Mouse (Mus musculus) c-Kit-positive CD71-positive TER-119-positive erythroid progenitor cells, embryonic 14.5 days (primary cell): ENCODE measurements around the gene 2200002D01Rik.
"Not testable (repeated sequence)": the region's sequence is repeated elsewhere in the genome, so short reads cannot be mapped to it uniquely, and the experiment has no call there.

Experiments
- DNase-seq: peaks from one replicate; pipeline ENCODE4 v3.0.0-alpha.2; 2013; ENCODE audit warnings: low spot score

2200002D01Rik gene

DNA sequence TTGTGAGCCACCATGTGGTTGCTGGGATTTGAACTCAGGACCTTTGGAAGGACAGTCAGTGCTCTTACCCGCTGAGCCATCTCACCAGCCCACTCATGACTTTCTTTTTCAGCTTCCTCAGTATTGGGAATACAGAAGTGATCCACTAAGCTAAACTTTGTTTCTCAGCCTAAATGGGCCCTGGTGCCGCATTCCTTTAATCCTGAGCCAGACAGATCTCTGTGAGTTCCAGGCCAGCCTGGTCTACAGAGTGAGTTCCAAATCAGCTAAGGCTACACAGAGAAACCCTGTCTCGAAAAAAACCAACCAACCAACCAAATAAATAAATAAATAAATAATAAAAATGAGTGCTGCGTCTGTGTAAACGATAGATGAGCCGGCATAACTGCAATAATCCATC, 10.7 kb downstream of the 2200002D01Rik start:
- DNase-seq, result not testable (repeated sequence)

DNA sequence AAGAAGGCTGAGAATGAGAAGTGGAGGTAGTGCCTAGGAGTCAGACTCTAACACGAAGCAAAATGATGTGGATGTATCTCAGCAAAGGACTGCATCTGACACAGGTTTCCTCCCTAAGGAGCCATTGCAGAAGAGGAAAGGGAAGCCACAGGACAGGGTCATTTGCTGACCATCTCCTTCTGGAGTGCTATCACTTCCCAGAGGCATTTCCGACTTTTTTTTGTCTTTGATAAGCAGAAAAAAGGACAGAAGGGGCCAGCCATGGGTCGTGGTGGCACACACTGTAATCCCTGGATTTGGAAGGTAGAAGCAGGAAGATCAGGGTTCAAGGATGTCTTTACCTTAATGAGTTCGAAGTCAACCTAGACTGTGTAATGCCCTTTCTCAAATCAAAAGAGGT, 11.7 kb downstream of the 2200002D01Rik start:
- no peak for DNase-seq

- DNase-seq, result no peak
These were observed 13.6 kb downstream of the 2200002D01Rik start for GRCm38 (mm10) chr7:29234661-29235060.

GRCm38 (mm10) chr7:29233745-29234144, 14.5 kb downstream of the 2200002D01Rik start:
- no peak for DNase-seq

- DNase-seq, result no peak
These were observed 15.8 kb downstream of the 2200002D01Rik start, which contains the start of gene Kcnk6 for GRCm38 (mm10) chr7:29232247-29233013. Gene Kcnk6, minus strand, starts transcription at chr7:29232515.

DNA sequence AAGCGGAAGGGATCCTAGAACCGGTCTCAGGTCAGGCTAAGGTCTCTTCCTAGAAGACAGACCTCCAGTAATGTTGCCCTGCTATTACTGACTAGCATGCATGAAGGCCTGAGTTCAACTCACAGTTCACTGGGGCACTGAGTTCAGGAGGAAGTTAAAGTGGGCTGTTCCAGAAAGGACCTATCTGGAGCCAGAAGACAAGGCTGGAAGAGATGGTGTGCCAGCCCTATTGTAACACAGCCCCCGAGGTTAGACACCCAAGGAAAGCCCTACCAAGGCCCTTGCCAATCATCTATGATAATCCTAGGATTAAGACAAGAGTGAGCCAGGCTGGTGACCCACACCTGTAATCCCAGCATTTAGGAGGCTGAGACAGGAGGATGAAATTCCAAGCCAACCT, 16.7 kb downstream of the 2200002D01Rik start:
- DNase-seq, result no peak

- DNase-seq, result no peak
These were observed 17.7 kb downstream of the 2200002D01Rik start for GRCm38 (mm10) chr7:29230560-29230959.

- DNase-seq, result no peak
These were observed 20.1 kb downstream of the 2200002D01Rik start for GRCm38 (mm10) chr7:29228202-29228601.

GRCm38 (mm10) chr7:29225520-29225919, 22.7 kb downstream of the 2200002D01Rik start:
- no peak for DNase-seq

- no peak for DNase-seq
These were observed 23.4 kb downstream of the 2200002D01Rik start for GRCm38 (mm10) chr7:29224756-29225394.

- DNase-seq, result no peak
These were observed 33.4 kb downstream of the 2200002D01Rik start for GRCm38 (mm10) chr7:29214846-29215245.

GRCm38 (mm10) chr7:29214236-29214635, 34.0 kb downstream of the 2200002D01Rik start:
- no peak for DNase-seq

- no peak for DNase-seq
These were observed 34.6 kb downstream of the 2200002D01Rik start, which contains the start of gene Catsperg1 for GRCm38 (mm10) chr7:29213675-29214082. Gene Catsperg1, minus strand, starts transcription at chr7:29214035.

DNA sequence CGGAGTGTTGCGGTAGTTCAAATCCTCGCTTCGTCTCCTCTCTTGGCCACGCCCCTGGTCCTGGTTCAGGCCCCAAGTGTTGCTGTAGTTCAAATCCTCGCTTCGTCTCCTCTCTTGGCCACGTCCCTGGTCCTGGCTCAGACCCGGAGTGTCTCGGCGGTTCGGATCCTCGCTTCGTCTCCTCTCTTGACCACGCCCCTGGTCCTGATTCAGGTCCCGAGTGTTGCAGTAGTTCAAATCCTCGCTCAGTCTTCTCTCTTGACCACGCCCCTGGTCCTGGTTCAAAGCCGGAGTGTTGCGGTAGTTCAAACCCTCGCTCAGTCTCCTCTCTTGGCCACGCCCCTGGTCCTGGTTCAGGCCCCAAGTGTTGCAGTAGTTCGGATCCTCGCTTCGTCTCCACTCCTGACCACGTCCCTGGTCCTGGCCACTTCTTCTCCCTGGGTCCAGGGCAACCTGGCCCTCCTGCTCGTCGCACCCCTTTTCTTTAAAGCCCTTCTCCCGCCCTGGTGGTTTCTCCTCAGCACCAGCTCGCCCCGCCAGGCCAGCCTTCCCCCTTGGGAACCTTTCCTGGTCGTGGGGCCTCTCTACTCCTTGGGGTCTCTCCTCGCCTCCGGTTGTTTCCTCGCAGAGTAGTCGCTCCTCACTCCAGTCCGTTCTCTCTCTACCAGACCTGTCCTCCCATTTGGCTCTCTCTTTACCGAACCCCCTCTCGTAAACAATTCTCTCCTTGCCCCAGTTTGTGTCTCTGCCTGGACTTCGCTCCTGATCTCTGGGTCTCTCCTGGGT, 35.3 kb downstream of the 2200002D01Rik start:
- DNase-seq, result not testable (repeated sequence)

- DNase-seq, result peak; percentile 27
These were observed 36.0 kb downstream of the 2200002D01Rik start for GRCm38 (mm10) chr7:29212199-29212765.

DNA sequence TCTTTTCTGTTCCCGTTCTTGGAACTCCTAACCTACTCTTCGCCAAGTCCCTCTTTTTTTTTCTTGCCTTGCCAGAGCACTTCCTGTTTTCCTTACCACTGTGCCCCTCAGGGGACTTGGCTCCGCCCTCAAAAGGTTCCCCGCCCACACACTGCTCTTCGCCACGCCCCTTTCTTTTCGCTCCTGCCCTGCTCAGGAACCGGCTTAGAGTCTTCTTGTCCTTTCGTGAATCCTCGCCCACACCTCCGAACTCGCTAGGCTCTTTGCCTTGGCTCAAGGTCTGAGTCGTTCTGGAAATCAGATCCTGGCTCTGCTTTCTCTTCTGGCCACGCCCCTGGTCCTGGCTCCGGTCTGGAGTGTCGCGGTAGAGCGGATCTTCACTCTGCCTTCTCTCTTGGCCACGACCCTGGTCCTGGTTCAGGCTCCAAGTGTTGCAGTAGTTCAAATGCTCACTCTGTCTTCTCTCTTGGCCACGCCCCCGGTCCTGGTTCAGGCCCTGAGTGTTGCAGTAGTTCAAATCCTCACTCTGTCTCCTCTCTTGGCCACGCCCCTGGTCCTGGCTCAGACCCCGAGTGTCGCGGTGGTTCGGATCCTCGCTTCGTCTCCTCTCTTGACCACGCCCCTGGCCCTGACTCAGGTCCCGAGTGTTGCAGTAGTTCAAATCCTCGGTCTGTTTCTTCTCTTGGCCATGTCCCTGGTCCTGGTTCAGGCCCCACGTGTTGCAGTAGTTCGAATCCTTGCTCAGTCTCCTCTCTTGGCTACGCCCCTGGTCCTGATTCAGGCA, 36.7 kb downstream of the 2200002D01Rik start:
- peak; percentile 81 for DNase-seq

- peak; percentile 40 for DNase-seq
These were observed 37.3 kb downstream of the 2200002D01Rik start for GRCm38 (mm10) chr7:29211013-29211412.

DNA sequence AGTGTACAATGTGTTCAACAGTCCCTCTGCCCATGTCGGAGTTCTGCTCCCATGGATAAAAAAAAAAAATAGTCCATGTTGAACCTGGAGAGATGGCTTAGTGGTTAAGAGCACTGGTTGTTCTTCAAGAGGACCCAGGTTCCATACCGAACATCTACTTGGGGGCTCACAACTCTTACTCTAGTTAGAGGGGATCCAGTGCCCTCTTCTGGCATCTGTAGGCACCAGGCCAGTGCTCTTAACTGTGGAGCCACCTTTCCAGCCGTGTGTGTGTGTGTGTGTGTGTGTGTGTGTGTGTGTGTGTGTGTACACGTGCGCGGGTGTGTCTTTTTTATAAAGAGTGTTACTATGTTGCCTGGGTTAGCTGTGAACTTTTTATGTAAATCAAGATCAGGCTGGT, 45.7 kb downstream of the 2200002D01Rik start:
- DNase-seq, result no peak
